Mouse (Mus musculus): Measurements from ENCODE around the gene Rcn3.
"Not testable (repeated sequence)": the region's sequence is repeated elsewhere in the genome, so short reads cannot be mapped to it uniquely, and the experiment has no call there.

The Rcn3 gene

DNA sequence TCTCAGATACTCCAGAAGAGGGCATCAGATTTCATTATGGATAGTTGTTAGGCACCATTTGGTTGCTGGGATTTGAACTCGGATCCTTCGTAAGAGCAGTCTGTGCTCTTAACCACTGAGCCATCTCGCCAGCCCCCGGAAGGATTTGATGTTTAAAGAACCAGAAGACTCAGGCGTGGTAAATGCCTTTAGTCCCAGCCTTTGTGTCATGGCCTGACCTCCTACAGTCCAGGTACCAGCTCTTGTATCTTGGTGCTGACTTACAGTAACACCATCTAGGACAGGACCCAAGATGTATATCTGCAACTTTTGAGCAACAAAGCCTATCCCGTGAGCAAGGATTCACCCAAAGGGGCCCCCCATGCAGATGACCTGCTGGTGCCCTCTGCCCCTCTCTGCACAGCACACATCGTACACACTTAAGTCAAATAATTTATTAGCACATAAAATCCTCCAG is 33.2 kb upstream of the Rcn3 start:
- DNase-seq (ENCODE audit: extremely low read depth, insufficient read length, low spot score) = peak; percentile 62

DNA sequence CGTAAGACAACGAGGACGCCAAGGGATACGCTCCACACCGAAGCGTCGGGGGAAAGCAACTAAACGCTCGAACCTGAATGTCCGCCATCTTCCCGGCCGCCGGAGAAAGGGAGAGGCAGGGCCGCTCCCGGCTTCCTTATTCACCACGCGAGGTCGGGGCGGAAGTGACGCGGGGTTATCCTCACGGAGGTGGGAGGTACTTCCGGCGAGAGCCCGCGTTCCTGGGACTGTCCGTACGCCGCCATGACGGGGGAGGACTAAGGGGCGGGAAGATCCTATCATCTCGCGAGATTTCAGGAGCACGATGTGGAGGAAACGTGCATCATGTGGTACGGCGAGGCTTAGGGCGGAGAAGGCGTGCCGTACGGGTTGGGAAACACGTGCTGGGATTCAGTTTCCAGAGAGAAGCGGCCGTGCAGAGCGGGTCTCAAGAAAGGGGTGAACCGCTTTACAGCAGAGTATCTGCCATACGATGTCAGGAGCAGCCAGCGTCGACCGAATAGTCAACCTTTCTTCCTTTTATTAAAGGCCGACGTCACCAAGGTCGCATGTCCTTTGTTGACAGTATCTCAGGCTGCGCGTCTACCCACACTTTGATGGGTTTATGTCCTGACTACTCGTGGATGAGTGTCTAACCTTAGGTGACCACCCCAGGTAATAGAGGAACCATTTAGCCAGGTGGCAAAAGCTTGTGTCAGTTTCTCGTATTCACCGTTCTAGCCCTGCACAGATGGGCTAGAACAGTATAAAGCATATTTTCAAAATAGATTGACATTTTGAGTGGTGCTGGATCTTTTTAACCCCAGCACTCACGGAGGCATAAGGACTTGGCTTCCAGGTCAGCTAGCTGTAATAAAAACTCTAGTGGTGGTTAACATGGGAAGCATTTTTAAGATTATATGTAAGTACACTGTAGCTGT is 32.5 kb upstream of the Rcn3 start, which contains the start of gene Rps11:
Gene Rps11 (minus strand): TSS at position 216 of the 920 bp plus-strand sequence.
- peak; percentile 98 for DNase-seq (ENCODE audit: extremely low read depth, insufficient read length, low spot score)

DNA sequence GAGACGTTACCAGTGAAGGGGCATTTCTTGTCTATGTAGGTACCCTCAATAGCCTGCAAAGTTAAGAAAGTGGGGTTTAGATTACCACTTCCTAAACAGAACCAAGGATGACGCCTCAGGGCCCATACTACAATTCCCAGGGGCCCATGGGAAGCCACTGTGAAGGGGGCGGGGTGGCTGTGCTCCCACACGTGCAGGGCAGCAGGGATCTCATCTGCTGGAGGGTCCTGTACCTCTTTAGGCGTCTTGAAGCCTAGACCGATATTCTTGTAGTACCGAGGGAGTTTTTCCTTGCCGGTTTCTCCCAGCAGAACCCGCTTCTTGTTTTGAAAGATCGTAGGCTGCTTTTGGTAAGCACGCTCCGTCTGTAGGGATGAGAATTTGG is 31.2 kb upstream of the Rcn3 start:
- peak; percentile 48 for DNase-seq (ENCODE audit: extremely low read depth, insufficient read length, low spot score)

DNA sequence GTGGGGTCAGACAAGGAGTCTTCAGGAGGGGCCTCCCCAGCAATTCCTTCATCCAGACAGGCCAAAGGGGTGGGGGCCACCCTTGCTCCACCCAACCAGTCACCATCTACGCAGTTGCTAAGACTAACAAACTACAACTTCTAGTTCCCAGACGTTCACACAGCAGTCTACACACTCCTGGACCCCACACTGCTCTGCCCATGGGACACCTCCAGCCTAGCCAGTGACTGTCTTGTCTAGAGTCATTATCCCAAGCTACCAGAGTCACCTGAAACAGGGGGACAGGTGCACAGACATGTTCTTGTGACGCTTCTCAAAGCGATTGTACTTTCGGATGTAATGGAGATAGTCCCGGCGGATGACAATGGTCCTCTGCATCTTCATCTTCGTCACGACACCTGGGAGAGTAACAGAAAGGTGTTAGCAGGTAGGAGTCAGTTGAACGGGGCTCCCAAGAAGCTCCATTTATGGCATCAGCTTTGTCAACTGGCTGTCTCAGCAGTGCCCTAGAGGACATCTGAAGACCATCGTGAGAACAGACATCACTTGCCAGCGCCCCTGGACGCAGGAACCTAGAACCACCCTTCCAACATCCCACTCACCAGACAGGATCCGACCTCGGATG is 30.7 kb upstream of the Rcn3 start:
- no peak for DNase-seq (ENCODE audit: extremely low read depth, insufficient read length, low spot score)

DNA sequence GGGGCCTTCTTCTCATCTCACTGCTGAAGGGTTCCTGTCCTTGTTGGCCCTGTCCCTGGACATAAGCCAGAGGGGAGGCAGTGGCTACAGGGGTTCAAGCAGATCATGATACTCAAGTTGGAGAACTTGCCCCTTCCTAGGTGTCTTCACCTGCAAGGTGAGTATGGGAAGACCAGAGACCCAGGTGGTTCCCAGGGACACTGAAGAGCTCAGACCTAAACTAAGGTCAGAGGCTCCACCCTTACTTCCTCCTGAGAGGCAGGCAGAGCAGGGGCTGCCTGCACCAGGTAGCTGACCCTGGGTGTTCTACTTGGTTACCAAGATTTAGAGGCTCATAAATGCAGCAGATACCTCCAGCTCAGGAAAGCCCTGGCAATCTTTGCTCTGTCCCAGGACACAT is 29.9 kb upstream of the Rcn3 start:
- DNase-seq (ENCODE audit: extremely low read depth, insufficient read length, low spot score) = no peak

DNA sequence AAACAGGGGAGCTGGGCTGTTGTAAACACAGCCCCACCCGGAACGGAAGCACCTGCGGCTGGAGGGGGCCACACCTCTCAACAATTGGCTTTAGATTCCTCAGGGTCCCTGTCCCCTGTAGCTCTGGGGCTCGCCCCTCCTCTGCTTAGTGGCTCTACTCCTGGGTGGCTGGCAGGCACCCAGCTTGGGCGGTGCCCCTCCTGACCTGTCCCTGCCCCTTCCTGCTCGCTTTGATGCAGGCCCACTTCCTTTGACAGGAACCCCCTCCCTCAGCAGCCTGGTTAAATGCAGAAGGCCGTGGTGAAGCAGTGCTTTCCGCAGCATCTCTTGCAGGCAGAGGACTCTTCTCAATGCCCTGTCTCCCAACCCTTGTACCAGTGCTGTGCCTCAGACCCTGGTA is 29.4 kb upstream of the Rcn3 start:
- no peak for DNase-seq (ENCODE audit: extremely low read depth, insufficient read length, low spot score)

DNA sequence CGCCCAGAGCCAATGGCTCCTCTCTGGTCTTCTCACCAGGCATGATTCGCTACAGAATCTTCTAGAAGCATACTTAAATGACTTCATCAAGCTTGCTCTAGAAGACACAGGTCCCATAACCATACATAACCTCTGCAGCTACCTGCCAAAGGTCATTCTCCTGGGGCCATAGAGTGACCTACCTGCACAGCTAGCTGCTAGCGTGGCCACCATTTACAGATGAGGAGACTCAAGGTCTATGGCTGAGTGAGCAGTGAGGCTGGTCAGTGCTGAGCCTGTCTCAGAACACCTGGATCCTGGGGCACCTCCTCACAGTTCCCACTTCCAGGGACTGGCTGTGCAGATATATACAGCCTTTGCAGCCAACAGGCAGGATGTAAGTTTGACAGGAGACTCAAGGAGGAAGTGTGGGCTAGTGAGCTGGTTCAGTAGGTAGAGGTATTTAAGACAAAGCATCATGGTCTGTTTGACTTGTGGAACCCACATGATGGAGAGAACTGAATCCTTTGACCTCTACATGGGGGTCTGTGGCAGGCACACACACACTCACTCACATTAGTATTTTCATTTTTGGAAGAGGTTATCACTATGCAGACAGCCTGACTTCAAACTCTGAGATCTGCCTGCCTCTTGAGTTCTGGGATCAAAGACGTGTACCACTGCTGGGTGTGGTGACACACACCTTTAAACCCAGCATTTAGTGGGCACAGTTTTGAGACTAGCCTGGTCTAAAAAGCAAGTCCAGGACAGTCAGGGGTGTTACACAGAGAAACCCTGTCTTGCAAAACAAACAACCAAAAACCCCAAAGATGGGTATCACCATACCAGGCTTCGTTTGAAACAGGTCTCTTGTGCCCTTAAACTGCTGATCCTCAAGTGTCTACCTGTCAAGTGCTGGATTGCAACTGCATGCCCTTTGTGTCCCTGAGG is 28.0 kb upstream of the Rcn3 start:
- DNase-seq (ENCODE audit: extremely low read depth, insufficient read length, low spot score) = no peak

DNA sequence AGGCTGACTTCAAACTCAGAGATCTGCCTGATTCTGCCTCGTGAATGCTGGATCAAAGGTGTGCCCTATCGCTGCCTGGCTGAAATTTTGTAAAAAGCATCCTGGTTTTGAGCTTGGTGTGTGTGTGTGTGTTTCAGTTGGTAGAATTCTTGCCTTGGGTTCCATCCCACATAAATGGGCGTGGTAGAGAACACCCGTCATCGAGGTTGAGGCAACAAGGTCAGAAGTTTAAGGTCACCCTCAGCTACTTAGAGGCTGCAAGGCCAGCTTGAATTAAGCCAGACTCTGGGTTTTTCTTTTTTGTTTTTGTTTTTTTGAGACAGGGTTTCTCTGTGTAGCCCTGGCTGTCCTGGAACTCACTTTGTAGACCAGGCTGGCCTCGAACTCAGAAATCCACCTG is 26.3 kb upstream of the Rcn3 start:
- no peak for DNase-seq (ENCODE audit: extremely low read depth, insufficient read length, low spot score)

DNA sequence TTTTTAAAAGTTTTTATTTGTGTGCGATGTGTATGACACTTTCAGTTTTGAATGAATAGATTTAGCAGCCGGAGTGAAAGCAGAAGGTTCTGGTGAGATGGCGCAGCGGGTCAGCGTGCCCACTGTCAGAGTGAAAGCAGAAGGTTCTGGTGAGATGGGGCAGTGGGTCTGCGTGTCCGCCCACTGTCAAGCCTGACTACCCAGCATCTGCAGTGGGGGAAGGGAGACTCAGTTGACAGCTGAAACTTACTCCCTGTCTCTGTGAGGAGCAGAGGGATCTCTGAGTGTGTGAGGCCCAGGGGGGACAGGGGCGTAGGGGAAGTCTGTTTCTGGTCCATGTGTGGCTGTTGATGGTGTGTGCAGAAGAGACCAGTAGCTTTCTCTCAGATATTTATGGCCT is 25.5 kb upstream of the Rcn3 start:
- no peak for DNase-seq (ENCODE audit: extremely low read depth, insufficient read length, low spot score)

DNA sequence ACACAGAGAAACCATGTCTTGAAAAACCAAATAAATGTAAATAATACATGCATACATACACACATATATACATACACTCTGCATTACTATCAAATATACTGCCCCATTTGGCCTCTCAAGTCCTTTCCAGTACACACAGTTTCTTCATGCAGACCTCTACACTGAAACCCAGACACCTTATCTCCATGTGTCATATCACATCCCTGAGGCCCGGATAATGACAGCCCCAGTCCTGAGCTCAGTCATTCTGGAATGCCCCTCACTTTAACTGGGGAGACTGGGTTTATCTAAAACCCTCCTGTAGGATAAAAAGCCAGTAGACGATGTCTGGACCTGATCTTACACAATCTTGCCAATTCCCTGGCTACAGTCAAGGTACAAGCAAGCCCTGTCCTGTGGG is 21.5 kb upstream of the Rcn3 start:
- DNase-seq (ENCODE audit: extremely low read depth, insufficient read length, low spot score) = no peak

DNA sequence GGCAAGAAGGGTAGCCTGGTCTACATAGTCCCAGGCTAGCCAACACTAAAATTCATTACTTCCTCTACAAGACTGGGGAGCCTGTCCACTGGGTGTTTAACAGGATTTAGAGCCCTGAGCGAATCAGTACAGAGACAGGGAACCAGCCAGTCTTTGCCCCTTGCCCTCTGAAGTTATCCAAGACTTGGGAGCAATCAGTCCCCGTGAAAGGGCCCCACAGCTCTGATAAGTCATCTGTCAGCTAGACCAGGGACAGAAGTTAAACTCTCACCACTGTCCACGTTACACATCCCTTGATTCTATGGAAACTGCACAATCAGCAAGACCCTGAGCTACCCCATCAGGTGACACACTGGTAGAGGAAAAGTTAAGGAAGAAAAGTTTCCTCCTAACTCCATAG is 20.5 kb upstream of the Rcn3 start:
- DNase-seq (ENCODE audit: extremely low read depth, insufficient read length, low spot score) = no peak

DNA sequence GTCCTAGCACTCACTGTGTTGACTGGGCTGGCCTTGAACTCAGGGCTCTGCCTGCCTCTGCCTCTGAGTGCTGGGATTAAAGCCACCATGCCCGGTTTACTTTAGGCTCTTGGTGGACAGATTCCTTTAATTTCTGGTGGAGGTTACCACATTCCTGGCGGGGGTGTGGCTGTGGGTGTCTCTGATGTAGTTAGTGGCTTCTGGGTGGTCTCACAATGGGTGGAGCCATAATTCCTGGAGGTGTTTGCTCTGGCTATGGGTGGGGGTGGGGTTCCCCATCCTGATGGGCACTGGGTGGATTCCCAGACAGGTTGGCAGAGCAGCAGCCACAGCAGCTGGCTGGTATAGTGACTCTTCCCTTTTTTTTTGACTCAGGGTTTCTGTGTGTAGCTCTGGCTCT is 19.9 kb upstream of the Rcn3 start:
- DNase-seq (ENCODE audit: extremely low read depth, insufficient read length, low spot score) = peak; percentile 45

DNA sequence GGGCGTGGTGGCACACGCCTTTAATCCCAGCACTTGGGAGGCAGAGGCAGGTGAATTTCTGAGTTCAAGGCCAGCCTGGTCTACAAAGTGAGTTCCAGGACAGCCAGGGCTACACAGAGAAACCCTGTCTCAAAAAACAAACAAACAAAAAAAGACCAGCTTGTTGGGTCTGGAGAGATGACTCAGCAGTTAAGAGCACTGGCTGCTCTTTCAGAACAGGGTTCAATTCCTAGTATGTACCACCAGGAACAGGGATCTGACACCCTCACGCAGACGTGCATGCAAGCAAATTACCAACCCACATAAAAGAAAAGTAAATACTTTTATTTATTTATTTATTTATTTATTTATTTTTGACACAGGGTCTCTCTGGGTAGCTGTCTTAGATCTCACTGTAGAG is 18.1 kb upstream of the Rcn3 start:
- DNase-seq (ENCODE audit: extremely low read depth, insufficient read length, low spot score) = not testable (repeated sequence)

DNA sequence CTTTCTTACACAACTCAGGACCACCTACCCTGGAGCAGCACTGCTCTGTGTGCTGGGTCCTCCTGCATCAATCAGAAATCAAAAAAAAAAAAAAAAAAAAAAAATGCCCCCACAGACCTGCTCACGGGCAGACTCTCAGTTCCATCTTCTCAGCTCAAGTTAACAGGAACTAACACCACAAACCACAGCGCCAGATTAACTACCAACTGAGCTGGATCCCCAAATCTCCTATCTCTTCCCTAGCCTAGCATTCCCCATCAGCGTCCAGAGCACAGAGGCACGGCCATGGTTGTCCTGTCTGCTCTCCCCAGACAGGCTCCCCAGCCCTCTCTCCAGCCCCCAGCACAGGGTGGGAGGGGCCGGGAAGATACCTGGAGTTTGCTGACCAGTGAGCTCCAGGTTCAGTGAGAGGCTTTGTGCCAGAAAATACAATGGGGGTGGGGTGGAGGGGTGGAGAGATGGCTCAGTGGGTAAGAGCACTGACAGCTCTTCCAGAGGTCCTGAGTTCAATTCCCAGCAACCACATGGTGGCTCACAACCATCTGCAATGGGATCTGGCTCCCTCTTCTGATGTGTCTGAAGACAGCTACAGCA is 15.1 kb upstream of the Rcn3 start:
- no peak for DNase-seq (ENCODE audit: extremely low read depth, insufficient read length, low spot score)

DNA sequence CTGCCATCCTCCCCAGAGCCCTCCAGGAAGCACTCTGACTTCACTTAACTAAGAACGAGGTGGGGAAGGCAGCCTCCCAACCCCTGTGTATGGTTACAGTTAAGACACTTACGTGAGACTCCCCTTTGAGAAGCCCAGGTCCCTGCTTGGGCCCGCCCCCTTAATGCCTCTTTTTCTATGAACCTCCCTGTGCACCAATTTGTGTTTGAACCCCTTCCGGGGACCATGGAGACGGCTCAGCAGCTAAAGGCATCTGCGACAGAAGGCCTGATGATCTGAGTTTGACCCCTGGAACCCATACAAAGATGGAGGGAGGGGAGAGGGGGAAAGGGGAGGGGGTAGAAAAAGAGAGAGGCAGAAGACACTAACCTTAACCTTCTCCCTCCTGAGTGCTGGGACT is 14.4 kb upstream of the Rcn3 start:
- DNase-seq (ENCODE audit: extremely low read depth, insufficient read length, low spot score) = no peak

DNA sequence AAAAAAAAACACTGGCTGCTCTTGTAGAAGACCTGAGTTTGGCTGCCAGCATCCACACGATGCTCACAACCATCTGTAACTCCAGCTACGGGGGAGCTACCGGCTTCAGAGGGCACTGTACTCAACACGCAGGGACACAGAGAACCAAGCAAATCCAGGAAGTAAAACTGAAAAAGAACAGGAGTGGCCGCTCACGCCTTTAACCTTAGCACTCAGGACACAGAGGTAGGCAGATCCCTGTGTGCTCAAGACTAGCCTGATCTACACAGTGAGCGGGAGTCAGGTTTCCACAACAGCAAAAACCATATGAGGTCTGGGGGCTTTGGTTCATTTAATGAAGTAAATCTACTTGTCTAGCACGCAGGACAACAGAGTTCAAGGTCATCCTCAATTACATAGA is 13.5 kb upstream of the Rcn3 start:
- no peak for DNase-seq (ENCODE audit: extremely low read depth, insufficient read length, low spot score)

DNA sequence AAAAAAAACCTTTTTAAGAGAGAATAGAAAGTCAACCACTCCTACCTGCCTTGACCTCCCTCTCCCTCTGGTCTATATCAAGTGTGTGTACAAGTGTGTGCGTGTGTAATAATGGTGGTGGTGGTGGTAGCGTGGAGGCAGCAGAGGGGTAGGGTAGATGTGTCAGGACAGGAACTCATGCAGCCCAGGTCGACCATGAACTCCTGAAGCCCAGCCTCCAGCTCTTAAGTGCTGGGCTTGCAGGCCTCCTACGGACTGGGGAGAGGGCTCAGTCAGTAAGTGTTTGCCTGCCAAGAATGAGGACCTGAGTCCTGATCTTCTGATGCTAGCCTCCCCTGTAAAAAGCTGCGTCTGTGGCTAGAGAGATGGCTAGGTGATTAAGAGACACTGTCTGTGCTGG is 12.9 kb upstream of the Rcn3 start:
- no peak for DNase-seq (ENCODE audit: extremely low read depth, insufficient read length, low spot score)

DNA sequence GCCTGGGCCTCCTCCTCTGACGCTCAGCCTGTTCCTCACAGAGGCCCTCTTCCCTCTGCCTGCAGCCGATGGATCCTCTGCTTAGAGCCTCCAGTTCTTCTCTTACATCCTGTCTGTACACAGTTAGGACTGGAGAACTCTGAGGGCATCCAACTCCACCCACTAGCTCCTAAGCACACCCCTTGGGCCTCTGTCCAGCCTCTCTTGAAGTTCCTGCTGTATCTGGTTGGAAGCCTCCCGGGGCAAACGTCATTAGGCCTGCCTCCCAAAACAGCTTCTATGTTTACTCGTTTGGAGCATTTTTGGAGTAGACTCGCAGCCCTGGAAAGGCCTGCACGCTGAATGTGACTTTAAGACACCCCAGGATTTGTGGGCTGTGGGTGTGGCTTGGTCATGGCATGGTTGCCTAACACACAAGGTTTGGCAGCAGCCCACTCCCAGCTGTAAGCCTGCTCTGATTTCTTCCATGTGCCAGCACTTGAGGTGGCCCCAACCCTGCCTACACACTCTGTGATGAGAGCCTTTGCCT is 11.7 kb upstream of the Rcn3 start, which contains the start of gene Fcgrt:
Gene Fcgrt (minus strand): TSS at position 200 of the 529 bp plus-strand sequence.
- DNase-seq (ENCODE audit: extremely low read depth, insufficient read length, low spot score) = peak; percentile 83

DNA sequence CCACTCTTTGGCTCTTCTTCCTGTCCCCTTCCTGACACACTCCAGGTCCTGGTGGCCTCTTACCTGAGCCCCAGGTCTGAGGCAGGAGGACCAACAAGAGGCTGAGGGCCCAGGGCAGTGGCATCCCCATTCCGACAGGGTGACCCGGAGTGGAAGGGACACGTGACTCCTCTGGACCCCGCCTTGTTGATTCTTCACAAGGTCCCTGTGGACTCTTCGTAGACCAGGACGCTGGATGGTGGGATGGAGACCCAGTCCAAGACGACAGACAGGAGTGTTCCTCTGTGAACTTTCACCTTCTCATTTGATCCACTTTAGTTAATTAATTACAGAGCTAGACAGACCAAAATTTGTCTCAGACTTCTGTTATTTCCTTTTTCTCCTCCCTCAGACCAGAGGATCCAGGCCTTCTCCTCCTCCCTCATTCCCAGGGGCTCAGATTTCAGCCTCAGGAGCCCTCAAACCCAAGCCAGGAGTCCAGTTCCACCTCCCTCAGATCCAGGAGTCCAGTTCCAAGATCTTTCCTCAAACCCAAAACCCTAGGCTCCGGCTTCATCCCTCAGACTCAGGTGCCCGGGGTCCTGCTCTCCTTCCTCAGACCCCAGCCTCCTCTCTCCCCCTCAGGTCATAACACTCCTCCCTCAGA is 11.0 kb upstream of the Rcn3 start:
- no peak for DNase-seq (ENCODE audit: extremely low read depth, insufficient read length, low spot score)

DNA sequence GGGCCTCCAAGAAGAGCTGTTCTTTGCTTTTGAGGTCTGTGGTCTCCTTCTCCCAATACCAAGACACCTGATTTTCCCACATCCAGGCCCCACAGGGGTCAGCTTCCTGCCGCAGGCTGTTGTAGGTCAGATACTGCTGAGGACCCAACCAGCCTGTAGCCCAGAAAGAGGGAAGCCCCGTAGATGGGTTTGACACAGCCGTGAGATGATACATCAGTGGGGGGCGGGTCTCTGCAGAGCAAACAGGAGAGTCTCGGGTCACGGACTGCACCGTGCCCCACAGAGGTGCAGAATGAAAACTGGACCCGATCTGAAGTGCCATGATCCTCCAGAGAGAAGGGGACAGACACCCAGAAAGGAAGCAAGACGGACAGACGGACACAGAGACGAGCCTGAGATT is 10.4 kb upstream of the Rcn3 start:
- no peak for DNase-seq (ENCODE audit: extremely low read depth, insufficient read length, low spot score)
